Comparison of ENCODE assay signal across 8 mouse cellular contexts in the genomic region with DNA sequence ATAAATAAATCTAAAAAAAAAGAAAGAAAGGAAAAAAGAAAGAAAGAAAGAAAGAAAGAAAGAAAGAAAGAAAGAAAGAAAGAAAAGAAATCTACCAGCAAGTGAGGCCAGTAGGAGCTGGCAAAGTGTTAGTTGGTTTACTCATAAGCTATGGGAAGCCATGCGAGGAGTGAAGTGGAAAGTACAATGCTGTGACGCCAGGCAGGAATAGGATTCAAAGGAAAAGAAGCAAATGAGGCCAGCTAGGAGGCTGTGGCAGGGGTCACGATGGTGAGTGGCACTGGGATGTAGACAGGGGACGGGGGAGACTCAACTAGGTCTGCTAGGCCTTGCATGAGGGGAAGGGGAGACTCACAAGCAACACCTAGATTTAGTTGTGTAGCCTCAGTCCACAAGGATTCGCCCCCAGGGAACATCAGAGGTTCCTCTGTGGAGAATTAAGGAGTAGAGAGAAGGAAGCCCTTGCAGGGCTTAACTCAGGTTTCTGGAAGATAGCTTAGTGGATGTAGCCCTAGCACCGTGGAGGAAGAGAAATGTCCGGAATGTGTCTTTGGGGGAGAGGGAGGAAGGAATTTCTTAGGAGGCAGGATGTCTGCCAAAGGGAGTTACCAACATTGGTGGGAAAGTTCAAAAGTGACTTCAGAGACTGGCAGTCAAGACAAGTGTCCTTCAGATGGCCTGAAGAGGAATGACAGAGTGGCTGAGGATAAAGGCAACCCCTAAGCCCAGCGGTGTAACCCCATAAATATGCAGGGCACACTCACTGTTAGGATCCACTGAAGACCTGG. TPM values are rescaled to one million over a fixed set of nuclear protein-coding genes. Genes with fewer than 3 reads are reported as not detected.
A peak's percentile ranks its signal among the peaks of the same experiment; 100 is the strongest.
DNase-seq lines count a peak whose midpoint lies in the region; ATAC-seq and TF ChIP-seq lines count a peak whose summit lies in the region.

TSS of gene Slc48a1 (plus strand) at position 210 of the 788 bp plus-strand sequence.

- 86% methylated on average over 8 of the region's 8 CpGs for WGBS in spleen, adult 2 months
- WGBS in forebrain, embryonic 14.5 days = 76% methylated on average over 8 of the region's 8 CpGs
- 73% methylated on average over 8 of the region's 8 CpGs for WGBS in hindbrain, embryonic 12.5 days
- WGBS in midbrain, embryonic 10.5 days = 79% methylated on average over 8 of the region's 8 CpGs

- intact Hi-C loops in left cerebral cortex, postnatal 14 days (cut with DNase I) = no loop called here

- no peak for TF ChIP-seq CTCF in spleen, adult 2 months (IDR thresholded peaks at IDR 0.05; ENCODE audit: extremely low read depth, insufficient read depth, insufficient read length, insufficient replicate concordance)

- no peak within 1 kb of the TSS for H3K9ac ChIP-seq in forebrain, embryonic 14.5 days (ENCODE audit: low read length)
- no peak within 1 kb of the TSS for H3K9ac ChIP-seq in hindbrain, embryonic 12.5 days

- H3K4me2 ChIP-seq in forebrain, embryonic 14.5 days (ENCODE audit: low read length) = no peak within 1 kb of the TSS
- H3K4me2 ChIP-seq in hindbrain, embryonic 12.5 days (replicated peaks) = no peak within 1 kb of the TSS

- DNase-seq in spleen, adult 2 months (ENCODE audit: low read depth in 1 of 2, low spot score in 2 of 2) = no peak
- no peak for DNase-seq in spleen, adult 18-20 months
- no peak for DNase-seq in forebrain, embryonic 14.5 days (ENCODE audit: low spot score)
- no peak for DNase-seq in left cerebral cortex, postnatal 14 days (ENCODE audit: low spot score in 2 of 2)
- DNase-seq in midbrain, embryonic 10.5 days (ENCODE audit: low spot score) = no peak
- no peak for DNase-seq in Muller cell, postnatal 12 days (ENCODE audit: inconsistent ontology term)
- no peak for DNase-seq in retina, embryonic 14.5 days (ENCODE audit: low spot score)

- no peaks in the 10 kb centered on the region for H3K9me3 ChIP-seq in forebrain, embryonic 14.5 days (replicated peaks; ENCODE audit: control insufficient read depth, low read length)
- H3K9me3 ChIP-seq in hindbrain, embryonic 12.5 days (replicated peaks) = no peaks in the 10 kb centered on the region
- no peaks in the 10 kb centered on the region for H3K9me3 ChIP-seq in midbrain, embryonic 10.5 days (replicated peaks)

- TF ChIP-seq POLR2A in spleen, adult 2 months (IDR thresholded peaks at IDR 0.05; ENCODE audit: low read depth, low read length) = no peak

- peaks cover 4% of the 10 kb centered on the region; the same call in 1 of the 2 replicates for H3K4me1 ChIP-seq in spleen, adult 2 months (ENCODE audit: control insufficient read depth, insufficient read depth, insufficient read length)
- peaks cover 4% of the 10 kb centered on the region; the same call in 1 of the 2 replicates for H3K4me1 ChIP-seq in forebrain, embryonic 14.5 days (ENCODE audit: control insufficient read depth, insufficient read depth, low read length)
- peaks cover 23% of the 10 kb centered on the region for H3K4me1 ChIP-seq in hindbrain, embryonic 12.5 days
- peaks cover 29% of the 10 kb centered on the region for H3K4me1 ChIP-seq in midbrain, embryonic 10.5 days

- H3K27me3 ChIP-seq in spleen, adult 2 months (ENCODE audit: control insufficient read depth, insufficient read depth, low read length) = no peaks in the 10 kb centered on the region
- H3K27me3 ChIP-seq in forebrain, embryonic 14.5 days (replicated peaks; ENCODE audit: control insufficient read depth, insufficient read depth, low read length) = no peaks in the 10 kb centered on the region
- peaks cover 23% of the 10 kb centered on the region for H3K27me3 ChIP-seq in hindbrain, embryonic 12.5 days
- peaks cover 57% of the 10 kb centered on the region for H3K27me3 ChIP-seq in midbrain, embryonic 10.5 days (ENCODE audit: low read depth, poor library complexity, severe bottlenecking)

- ATAC-seq in forebrain, embryonic 14.5 days = no peak
- no peak for ATAC-seq in hindbrain, embryonic 12.5 days (ENCODE audit: low FRiP score)

- no peaks in the 10 kb centered on the region for H3K36me3 ChIP-seq in spleen, adult 2 months (ENCODE audit: control insufficient read depth, insufficient read depth, low read length)
- no peaks in the 10 kb centered on the region for H3K36me3 ChIP-seq in forebrain, embryonic 14.5 days (ENCODE audit: control insufficient read depth, insufficient read depth, low read length)
- no peaks in the 10 kb centered on the region for H3K36me3 ChIP-seq in hindbrain, embryonic 12.5 days
- no peaks in the 10 kb centered on the region for H3K36me3 ChIP-seq in midbrain, embryonic 10.5 days

- H3K27ac ChIP-seq in spleen, adult 2 months (ENCODE audit: insufficient read depth, low read length) = 0 out of 2 replicates have a peak within 1 kb of the TSS, but pooled peaks have one; percentile 25
- no peak within 1 kb of the TSS for H3K27ac ChIP-seq in forebrain, embryonic 14.5 days (ENCODE audit: low read depth, low read length)
- H3K27ac ChIP-seq in hindbrain, embryonic 12.5 days = no peak within 1 kb of the TSS
- H3K27ac ChIP-seq in midbrain, embryonic 10.5 days (replicated peaks) = no peak within 1 kb of the TSS

- no peak within 1 kb of the TSS for H3K4me3 ChIP-seq in spleen, adult 2 months (ENCODE audit: extremely low read depth, insufficient read depth, insufficient read length)
- H3K4me3 ChIP-seq in forebrain, embryonic 14.5 days (ENCODE audit: low read depth, low read length) = no peak within 1 kb of the TSS
- H3K4me3 ChIP-seq in hindbrain, embryonic 12.5 days = no peak within 1 kb of the TSS
- no peak within 1 kb of the TSS for H3K4me3 ChIP-seq in midbrain, embryonic 10.5 days

RNA-seq across cellular contexts. Expression of gene Slc48a1, which starts in this region (rescaled TPM):
- polyA plus RNA-seq in spleen, adult 2 months (2012; rRNA removed) = 94.0 and 117 TPM in 2 replicates
- 65.4 and 69.1 TPM in 2 replicates for polyA plus RNA-seq in forebrain, embryonic 14.5 days (2014; fragmentation: Nextera tagmentation; extraction: Ambion mirVana)
- 41.6 and 43.3 TPM in 2 replicates for polyA plus RNA-seq in hindbrain, embryonic 12.5 days (2016; fragmentation: Nextera tagmentation; extraction: Ambion mirVana)
- total RNA-seq in left cerebral cortex, postnatal 14 days (2021) = 100 to 1,000 TPM; 157 to 169 TPM
- polyA plus RNA-seq in midbrain, embryonic 10.5 days (2016; fragmentation: Nextera tagmentation; extraction: Ambion mirVana) = 30.5 and 36.3 TPM in 2 replicates
